Mouse (Mus musculus) neural tube, embryonic 11.5 days (tissue): ENCODE measurements at regions not wholly inside any gene's neighbourhood (a gene's known extent, or its start where the extent isn't known, plus 50 kb on each side); places are given as distances from the start of the nearest gene placed in this dataset.

Experiments used
- ATAC-seq: fragments of 200-750 bp; cut with Nextera tagmentation; 2 replicates; pipeline ENCODE4 v1.8.0; 2017; ENCODE audit warnings: moderate number of reproducible peaks, mild to moderate bottlenecking, moderate TSS enrichment, moderate library complexity; ENCODE audit not compliant: insufficient read depth, low FRiP score, low TSS enrichment
- DNase-seq: peaks from one replicate; pipeline ENCODE4 v3.0.0-alpha.2; 2015; ENCODE audit warnings: low spot score
- H3K27ac ChIP-seq: fragments of 300-500 bp; sonication (generic); 2 replicates; pipeline ENCODE4 v1.5.1; 2014; ENCODE audit warnings: low read depth, mild to moderate bottlenecking, low read length
- H3K27me3 ChIP-seq: fragments of 300-500 bp; sonication (generic); 2 replicates; pipeline ENCODE4 v1.6.1; 2014; ENCODE audit warnings: mild to moderate bottlenecking, low read length, mixed read lengths; ENCODE audit not compliant: control insufficient read depth, insufficient read depth
- H3K36me3 ChIP-seq: fragments of 300-500 bp; sonication (generic); 2 replicates; pipeline ENCODE4 v1.6.1; 2014; ENCODE audit warnings: mild to moderate bottlenecking, low read length, moderate library complexity, mixed read lengths; ENCODE audit not compliant: control insufficient read depth, insufficient read depth
- H3K4me1 ChIP-seq: fragments of 300-500 bp; sonication (generic); 2 replicates; pipeline ENCODE4 v1.6.1; 2014; ENCODE audit warnings: low read length, mixed read lengths; ENCODE audit not compliant: control insufficient read depth, insufficient read depth
- H3K4me2 ChIP-seq: fragments of 300-500 bp; sonication (generic); 2 replicates; pipeline ENCODE4 v1.6.1; 2014; ENCODE audit warnings: low read depth, mild to moderate bottlenecking, moderate library complexity
- H3K4me3 ChIP-seq: fragments of 300-500 bp; sonication (generic); 2 replicates; pipeline ENCODE4 v1.5.1; 2014; ENCODE audit warnings: low read depth, low read length
- H3K9ac ChIP-seq: fragments of 300-500 bp; sonication (generic); 2 replicates; pipeline ENCODE4 v1.6.1; 2014; ENCODE audit warnings: mild to moderate bottlenecking, low read length
- H3K9me3 ChIP-seq: fragments of 300-500 bp; sonication (generic); 2 replicates; pipeline ENCODE4 v1.6.1; 2016; ENCODE audit warnings: low read length; ENCODE audit not compliant: control insufficient read depth
- WGBS: fragments of 180-500 bp; shearing (Covaris S2); extraction: QIAGEN DNeasy Blood & Tissue Kit; methylation state at CpG from one replicate; pipeline ENCODE4 v1.1.7; 2014; 5-methylcytosine and 5-hydroxymethylcytosine counted together

- Histone ChIP-seq H3K27me3 (no peaks in the 10 kb centered on the region), H3K9me3 (no peaks in the 10 kb centered on the region), H3K27ac (no peak overlapping the region), H3K4me2 (no peak overlapping the region), H3K9ac (no peak overlapping the region), H3K4me3 (no peak overlapping the region), H3K36me3 (no peaks in the 10 kb centered on the region), H3K4me1 (no peaks in the 10 kb centered on the region)
- DNase-seq (no peak), ATAC-seq (no peak)
- WGBS, result 86% methylated on average over 8 of the region's 8 CpGs
These were observed 219.6 kb downstream of the Irs2 start for GRCm38 (mm10) chr8:10788496-10789200.

- Histone ChIP-seq H3K27me3 (no peaks in the 10 kb centered on the region), H3K36me3 (no peaks in the 10 kb centered on the region), H3K4me3 (no peak overlapping the region), H3K27ac (no peak overlapping the region), H3K4me1 (no peaks in the 10 kb centered on the region), H3K4me2 (no peak overlapping the region), H3K9ac (no peak overlapping the region), H3K9me3 (no peaks in the 10 kb centered on the region)
- ATAC-seq (no peak), DNase-seq (no peak)
- WGBS, result 84% methylated on average over 4 of the region's 4 CpGs
These were observed 222.5 kb downstream of the Irs2 start for GRCm38 (mm10) chr8:10785801-10786200.

- H3K4me2 ChIP-seq, result no peak overlapping the region
- H3K9me3 ChIP-seq, result no peaks in the 10 kb centered on the region
- no peaks in the 10 kb centered on the region for H3K4me1 ChIP-seq
- no peaks in the 10 kb centered on the region for H3K36me3 ChIP-seq
- 91% methylated on average over 4 of the region's 4 CpGs for WGBS
- ATAC-seq (no peak), DNase-seq (no peak)
- no peak overlapping the region for H3K4me3 ChIP-seq
- H3K27me3 ChIP-seq, result no peaks in the 10 kb centered on the region
- no peak overlapping the region for H3K27ac ChIP-seq
- no peak overlapping the region for H3K9ac ChIP-seq
These were observed 222.9 kb downstream of the Irs2 start for GRCm38 (mm10) chr8:10785311-10785710.

GRCm38 (mm10) chr8:10784481-10784880 is 223.8 kb downstream of the Irs2 start:
- Histone ChIP-seq H3K4me2 (no peak overlapping the region), H3K9me3 (no peaks in the 10 kb centered on the region), H3K36me3 (no peaks in the 10 kb centered on the region), H3K27me3 (no peaks in the 10 kb centered on the region), H3K4me1 (no peaks in the 10 kb centered on the region), H3K4me3 (no peak overlapping the region), H3K27ac (no peak overlapping the region), H3K9ac (no peak overlapping the region)
- 52% methylated on average over 1 of the region's 1 CpGs for WGBS
- ATAC-seq, result no peak
- no peak for DNase-seq

GRCm38 (mm10) chr8:10781860-10782259 is 226.4 kb downstream of the Irs2 start:
- no peak overlapping the region for H3K4me2 ChIP-seq
- no peak overlapping the region for H3K27ac ChIP-seq
- no peaks in the 10 kb centered on the region for H3K4me1 ChIP-seq
- H3K36me3 ChIP-seq, result no peaks in the 10 kb centered on the region
- no peak overlapping the region for H3K9ac ChIP-seq
- H3K9me3 ChIP-seq, result no peaks in the 10 kb centered on the region
- H3K4me3 ChIP-seq, result no peak overlapping the region
- H3K27me3 ChIP-seq, result no peaks in the 10 kb centered on the region
- WGBS, result 95% methylated on average over 6 of the region's 6 CpGs
- DNase-seq (no peak), ATAC-seq (no peak)

- WGBS, result 95% methylated on average over 7 of the region's 7 CpGs
- Histone ChIP-seq H3K27me3 (no peaks in the 10 kb centered on the region), H3K4me3 (no peak overlapping the region), H3K36me3 (no peaks in the 10 kb centered on the region), H3K4me1 (no peaks in the 10 kb centered on the region), H3K9ac (no peak overlapping the region), H3K4me2 (no peak overlapping the region), H3K27ac (no peak overlapping the region), H3K9me3 (no peaks in the 10 kb centered on the region)
- no peak for ATAC-seq
- DNase-seq, result no peak
These were observed 228.6 kb downstream of the Irs2 start for GRCm38 (mm10) chr8:10779636-10780035.

GRCm38 (mm10) chr8:10775202-10776010 is 232.9 kb downstream of the Irs2 start:
- Histone ChIP-seq H3K27me3 (no peaks in the 10 kb centered on the region), H3K4me1 (no peaks in the 10 kb centered on the region), H3K27ac (no peak overlapping the region), H3K4me3 (no peak overlapping the region), H3K9ac (no peak overlapping the region), H3K9me3 (no peaks in the 10 kb centered on the region), H3K36me3 (no peaks in the 10 kb centered on the region), H3K4me2 (no peak overlapping the region)
- no peak for DNase-seq
- ATAC-seq, result no peak
- 71% methylated on average over 8 of the region's 8 CpGs for WGBS

GRCm38 (mm10) chr8:10774778-10775177 is 233.5 kb downstream of the Irs2 start:
- H3K27me3 ChIP-seq, result no peaks in the 10 kb centered on the region
- no peak for DNase-seq
- H3K9ac ChIP-seq, result no peak overlapping the region
- H3K4me2 ChIP-seq, result no peak overlapping the region
- WGBS, result 94% methylated on average over 3 of the region's 3 CpGs
- no peak overlapping the region for H3K4me3 ChIP-seq
- no peaks in the 10 kb centered on the region for H3K9me3 ChIP-seq
- H3K36me3 ChIP-seq, result no peaks in the 10 kb centered on the region
- ATAC-seq, result no peak
- no peaks in the 10 kb centered on the region for H3K4me1 ChIP-seq
- no peak overlapping the region for H3K27ac ChIP-seq

- ATAC-seq, result no peak
- DNase-seq, result no peak
- 69% methylated on average over 4 of the region's 4 CpGs for WGBS
These were observed 240.1 kb downstream of the Irs2 start for GRCm38 (mm10) chr8:10768181-10768580.

More at GRCm38 (mm10) chr8:10768181-10768580, 240.1 kb downstream of the Irs2 start:
- H3K4me3 ChIP-seq, result no peak overlapping the region
- no peak overlapping the region for H3K4me2 ChIP-seq
- no peaks in the 10 kb centered on the region for H3K9me3 ChIP-seq
- H3K27me3 ChIP-seq, result no peaks in the 10 kb centered on the region
- no peak overlapping the region for H3K9ac ChIP-seq
- H3K36me3 ChIP-seq, result no peaks in the 10 kb centered on the region
- no peaks in the 10 kb centered on the region for H3K4me1 ChIP-seq
- no peak overlapping the region for H3K27ac ChIP-seq
